Mouse (Mus musculus) cortical plate, adult 2 months (tissue): ENCODE results near the gene Dnajc28.

Experiments used
- CTCF ChIP-seq: fragments of 200-500 bp; IDR thresholded peaks from 2 replicates; pipeline ENCODE4 v1.5.1; 2011; ENCODE audit warnings: mild to moderate bottlenecking, control low read depth, low read length; ENCODE audit not compliant: insufficient read depth; ENCODE audit errors: extremely low read depth
- POLR2A ChIP-seq: fragments of 200-500 bp; IDR thresholded peaks from 2 replicates; pipeline ENCODE4 v1.6.1; 2011; ENCODE audit warnings: mild to moderate bottlenecking, low read length, control low read depth; ENCODE audit not compliant: insufficient read depth; ENCODE audit errors: extremely low read depth

- TF ChIP-seq CTCF = no peak
- no peak for TF ChIP-seq POLR2A
Measured at GRCm38 (mm10) chr16:91629749-91630148, 10.9 kb upstream of the Dnajc28 start.
